Comparison of ENCODE assay signal across 8 mouse cellular contexts in the genomic region with DNA sequence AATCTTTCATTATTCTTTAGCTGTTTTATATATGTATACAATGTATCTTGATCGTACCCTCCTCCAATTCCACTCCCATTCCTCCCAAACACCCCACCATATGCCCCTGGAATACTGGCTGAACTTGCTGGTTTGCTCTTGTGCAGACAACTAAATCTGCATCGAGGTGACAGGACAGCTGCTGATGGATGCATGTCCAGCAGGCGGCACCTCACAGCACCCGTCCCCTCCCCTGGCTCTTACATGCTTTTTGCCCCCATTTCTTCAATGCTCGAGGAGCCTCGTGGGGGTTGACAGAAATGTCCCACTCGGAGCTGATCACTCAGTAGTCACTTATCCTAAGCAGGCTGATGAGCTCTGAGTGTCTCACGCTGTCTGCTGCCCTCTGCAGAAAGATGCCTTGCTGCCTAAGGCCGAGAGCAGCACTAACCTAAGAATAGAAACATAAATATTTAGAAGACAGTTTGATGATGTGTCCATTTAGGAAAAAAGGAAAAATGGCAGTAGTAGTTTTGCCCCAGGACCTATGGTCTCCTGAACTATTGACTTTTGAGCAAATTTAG. TPM values are rescaled to one million over a fixed set of nuclear protein-coding genes. Genes with fewer than 3 reads are reported as not detected.
DNase-seq lines count a peak whose midpoint lies in the region; ATAC-seq and TF ChIP-seq lines count a peak whose summit lies in the region.

No protein-coding gene starts in this region.

- no peak for TF ChIP-seq EP300 in liver, embryonic 14.5 days (IDR thresholded peaks at IDR 0.05; ENCODE audit: low read depth)

- no peak overlapping the region for H3K4me2 ChIP-seq in liver, embryonic 14.5 days (ENCODE audit: low read depth)
- H3K4me2 ChIP-seq in liver, embryonic 12.5 days, result no peak overlapping the region

- H3K27ac ChIP-seq in cerebellum, adult 2 months (ENCODE audit: insufficient read depth, low read length), result no peak overlapping the region
- H3K27ac ChIP-seq in liver, embryonic 14.5 days, result no peak overlapping the region
- H3K27ac ChIP-seq in liver, embryonic 12.5 days, result no peak overlapping the region

- no peak overlapping the region for H3K4me3 ChIP-seq in cerebellum, adult 2 months (replicated peaks; ENCODE audit: insufficient read depth, low read depth, low read length)
- no peak overlapping the region for H3K4me3 ChIP-seq in liver, embryonic 14.5 days (ENCODE audit: insufficient read depth in 1 of 2, low read depth in 2 of 2, low read length in 2 of 2)
- H3K4me3 ChIP-seq in liver, embryonic 12.5 days, result no peak overlapping the region

- H3K9me3 ChIP-seq in liver, embryonic 14.5 days (ENCODE audit: control insufficient read depth, low read length), result no peaks in the 10 kb centered on the region
- no peaks in the 10 kb centered on the region for H3K9me3 ChIP-seq in liver, embryonic 12.5 days (replicated peaks)

- H3K27me3 ChIP-seq in cerebellum, adult 2 months (ENCODE audit: control insufficient read depth, insufficient read depth, low read length), result no peaks in the 10 kb centered on the region
- no peaks in the 10 kb centered on the region for H3K27me3 ChIP-seq in liver, embryonic 14.5 days (ENCODE audit: control insufficient read depth, insufficient read depth, low read length)
- no peaks in the 10 kb centered on the region for H3K27me3 ChIP-seq in liver, embryonic 12.5 days (replicated peaks)

- no peak for ATAC-seq in liver, embryonic 14.5 days (ENCODE audit: insufficient read depth)
- no peak for ATAC-seq in liver, embryonic 12.5 days

- DNase-seq in cerebellum, adult 2 months, result peak in 1 of 2 experiments; percentile 15
- DNase-seq in cerebellum, adult 11-12 months, result no peak
- no peak for DNase-seq in liver, embryonic 14.5 days (ENCODE audit: low read depth in 3 of 3, low spot score in 3 of 3)
- DNase-seq in embryo, embryonic 11.5 days (ENCODE audit: low read depth, low spot score), result peak; percentile 3
- DNase-seq in mesoderm, embryonic 11.5 days (ENCODE audit: low read depth, low spot score), result peak; percentile 7
- DNase-seq in spleen, adult 12 weeks (ENCODE audit: low spot score), result no peak
- no peak for DNase-seq in adipocyte (ENCODE audit: low spot score)

- no peak overlapping the region for H3K9ac ChIP-seq in liver, embryonic 14.5 days (replicated peaks)
- no peak overlapping the region for H3K9ac ChIP-seq in liver, embryonic 12.5 days

- WGBS in cerebellum, adult 2 months, result 14% methylated on average over 9 of the region's 9 CpGs
- WGBS in liver, embryonic 14.5 days (ENCODE audit: insufficient replicate concordance), result 40% methylated on average over 9 of the region's 9 CpGs
- 41% methylated on average over 9 of the region's 9 CpGs for WGBS in liver, embryonic 12.5 days (ENCODE audit: insufficient replicate concordance)

- H3K36me3 ChIP-seq in liver, embryonic 14.5 days (replicated peaks; ENCODE audit: control insufficient read depth, insufficient read depth, low read depth), result no peaks in the 10 kb centered on the region
- no peaks in the 10 kb centered on the region for H3K36me3 ChIP-seq in liver, embryonic 12.5 days

- no peaks in the 10 kb centered on the region for H3K4me1 ChIP-seq in cerebellum, adult 2 months (ENCODE audit: control insufficient read depth, insufficient read depth, low read length)
- H3K4me1 ChIP-seq in liver, embryonic 14.5 days (replicated peaks; ENCODE audit: control insufficient read depth in 2 of 2, insufficient read depth in 2 of 2, low read length in 1 of 2), result no peaks in the 10 kb centered on the region
- no peaks in the 10 kb centered on the region for H3K4me1 ChIP-seq in liver, embryonic 12.5 days

- peak; percentile 22; the same call in 1 of the 2 replicates for TF ChIP-seq CTCF in cerebellum, adult 2 months (IDR thresholded peaks at IDR 0.05; ENCODE audit: borderline replicate concordance, insufficient read depth, low read depth, low read length)
- TF ChIP-seq CTCF in liver, embryonic 14.5 days (IDR thresholded peaks at IDR 0.05; ENCODE audit: low read depth), result peak; percentile 32; the same call in 1 of the 2 replicates

- TF ChIP-seq POLR2A in cerebellum, adult 2 months (IDR thresholded peaks at IDR 0.05; ENCODE audit: borderline replicate concordance, insufficient read depth, low read length), result no peak

RNA-seq across cellular contexts. Expression of a gene that starts 30.3 kb away (rescaled TPM):
- polyA plus RNA-seq in cerebellum, adult 2 months (2012; rRNA removed), result 43.8 and 44.9 TPM in 2 replicates
- polyA plus RNA-seq in liver, embryonic 14.5 days (2012; rRNA removed), result 4.3 and 8.1 TPM in 2 replicates
- polyA plus RNA-seq in liver, embryonic 14.5 days (2014; fragmentation: Nextera tagmentation; extraction: Ambion mirVana), result 15.5 and 17.0 TPM in 2 replicates
- 10.3 and 11.0 TPM in 2 replicates for polyA plus RNA-seq in liver, embryonic 12.5 days (2016; fragmentation: Nextera tagmentation; extraction: Ambion mirVana)

RNA-seq across cellular contexts. Expression of a gene that starts 45.5 kb away (rescaled TPM):
- not detected in 2 replicates for polyA plus RNA-seq in cerebellum, adult 2 months (2012; rRNA removed)
- 0.06 and 0.10 TPM in 2 replicates for polyA plus RNA-seq in liver, embryonic 14.5 days (2012; rRNA removed)
- polyA plus RNA-seq in liver, embryonic 14.5 days (2014; fragmentation: Nextera tagmentation; extraction: Ambion mirVana), result 0.08 and 0.18 TPM in 2 replicates
- polyA plus RNA-seq in liver, embryonic 12.5 days (2016; fragmentation: Nextera tagmentation; extraction: Ambion mirVana), result not detected in 2 replicates

Comparison
In these comparisons a context has a peak if more than half of its experiments do, and no peak if none do; other contexts are left out.
1. DNase-seq: peak in embryo, embryonic 11.5 days (single experiment) and mesoderm, embryonic 11.5 days (single experiment); none in cerebellum, adult 11-12 months (single experiment), liver, embryonic 14.5 days (0 of 3), spleen, adult 12 weeks (single experiment) and adipocyte (single experiment).